Mouse (Mus musculus): ENCODE measurements at regions not wholly inside any gene's neighbourhood (a gene's known extent, or its start where the extent isn't known, plus 50 kb on each side); places are given as distances from the start of the nearest gene placed in this dataset.

DNA sequence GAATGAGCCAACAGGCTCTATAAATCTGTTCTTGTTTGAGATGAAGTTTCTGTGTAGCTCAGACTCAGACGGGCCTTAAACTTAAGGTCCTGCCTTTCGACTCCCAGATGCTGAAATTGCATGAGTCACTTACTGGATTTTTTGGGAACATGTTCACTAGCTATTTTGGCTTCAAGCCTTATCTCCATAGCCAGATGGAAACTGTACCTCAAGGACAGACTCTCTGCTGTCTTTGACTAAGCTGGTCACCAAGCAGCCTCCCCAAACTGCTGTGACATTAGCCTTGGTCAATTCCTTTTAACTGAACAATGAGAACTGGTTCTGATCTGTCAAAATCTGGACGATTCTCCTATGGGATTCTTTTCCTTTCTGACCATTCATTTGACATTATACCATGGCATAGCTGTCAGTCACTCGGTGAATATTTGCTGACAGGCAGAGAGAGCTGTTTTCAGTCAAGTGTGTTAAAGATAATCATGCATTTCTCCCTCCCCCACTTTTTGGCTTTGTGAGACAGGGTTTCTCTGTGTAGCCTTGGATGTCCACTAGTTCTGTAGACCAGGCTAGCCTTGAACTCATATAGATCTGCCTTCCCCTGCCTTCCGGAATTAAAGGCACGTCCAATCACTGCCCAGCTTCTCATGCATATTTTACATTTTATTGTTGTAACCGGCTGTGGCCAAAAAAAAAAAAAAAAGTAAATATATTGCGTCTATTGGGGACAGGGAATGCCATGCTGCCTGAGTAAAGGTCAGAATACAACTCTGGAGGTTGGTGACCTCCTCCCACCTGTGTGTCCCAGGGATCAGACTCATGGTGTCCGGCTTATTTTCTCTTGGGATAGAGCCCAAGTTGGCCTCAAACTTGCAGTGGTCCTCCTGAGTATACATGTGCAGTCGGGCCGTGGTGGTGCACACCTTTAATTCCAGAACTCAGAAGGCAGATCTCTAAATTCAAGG is 57.9 kb upstream of the Hdhd5 start:
- Histone ChIP-seq H3K27me3 (ENCODE audit: control insufficient read depth, insufficient read depth, low read length, poor library complexity, severe bottlenecking) (no peaks in the 10 kb centered on the region), H3K36me3 (ENCODE audit: control insufficient read depth, insufficient read depth, low read length, poor library complexity, severe bottlenecking) (no peaks in the 10 kb centered on the region)
- DNase-seq (ENCODE audit: low read depth, low spot score) = no peak

DNA sequence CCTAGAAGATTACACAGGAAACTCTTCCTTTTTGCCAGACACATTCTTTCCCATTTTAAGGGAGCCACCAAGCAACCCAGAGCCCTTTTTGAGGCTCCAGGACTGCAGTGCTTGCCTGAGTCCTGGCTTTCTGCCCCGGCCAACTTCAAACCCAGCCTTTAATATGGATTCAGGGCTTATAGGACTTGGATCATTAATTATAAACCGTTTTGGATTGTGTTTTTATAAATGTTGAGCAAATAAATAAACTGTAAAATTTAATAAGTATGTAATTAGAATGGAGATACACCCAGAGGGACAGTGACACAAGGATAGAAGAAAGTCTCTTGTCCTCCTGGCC is 54.8 kb upstream of the Hdhd5 start:
- DNase-seq (ENCODE audit: low read depth, low spot score) = no peak
- H3K27me3 ChIP-seq (ENCODE audit: control insufficient read depth, insufficient read depth, low read length, poor library complexity, severe bottlenecking) = no peaks in the 10 kb centered on the region
- no peaks in the 10 kb centered on the region for H3K36me3 ChIP-seq (ENCODE audit: control insufficient read depth, insufficient read depth, low read length, poor library complexity, severe bottlenecking)

DNA sequence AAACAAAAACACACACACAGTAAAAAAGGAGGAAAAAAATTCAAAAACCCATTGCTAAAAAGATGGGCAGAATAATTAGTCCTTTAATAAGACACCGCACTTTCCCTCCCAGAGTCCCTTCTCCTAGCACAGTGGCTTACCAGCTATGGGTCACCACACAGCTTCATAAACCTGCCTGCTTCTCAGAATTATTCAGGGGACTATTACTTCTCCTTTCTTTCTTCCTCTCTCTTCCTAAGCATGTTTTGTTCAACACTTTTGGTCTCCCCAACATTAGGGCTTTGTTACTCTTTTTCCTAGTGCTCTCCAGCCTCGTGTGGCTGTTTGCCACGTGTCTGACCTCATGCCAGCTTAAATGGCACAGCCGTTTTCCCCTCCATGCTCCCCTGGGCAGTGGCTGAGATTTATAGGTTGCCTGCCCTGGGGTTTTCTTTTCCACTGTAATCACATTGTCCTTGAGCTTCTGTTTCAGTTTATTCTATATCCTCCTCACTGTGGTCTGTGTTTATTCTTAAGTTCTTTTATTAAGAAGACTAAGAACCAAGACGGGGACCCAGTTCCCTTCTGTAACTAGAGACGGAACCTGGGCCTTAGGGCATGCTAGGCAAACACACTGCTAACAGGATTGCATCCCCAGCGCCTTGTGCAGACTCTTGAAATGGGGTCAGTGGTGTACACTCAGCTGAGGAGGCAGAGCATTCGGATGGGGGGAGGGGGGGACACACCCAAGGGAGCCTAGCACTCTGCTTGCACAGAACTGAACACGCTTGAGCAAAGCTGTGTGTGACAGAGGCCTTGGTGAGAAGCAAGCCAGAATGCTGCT is 54.2 kb upstream of the Hdhd5 start:
- DNase-seq (ENCODE audit: low read depth, low spot score) = peak; percentile 46
- H3K27me3 ChIP-seq (ENCODE audit: control insufficient read depth, insufficient read depth, low read length, poor library complexity, severe bottlenecking) = no peaks in the 10 kb centered on the region
- H3K36me3 ChIP-seq (ENCODE audit: control insufficient read depth, insufficient read depth, low read length, poor library complexity, severe bottlenecking) = no peaks in the 10 kb centered on the region

DNA sequence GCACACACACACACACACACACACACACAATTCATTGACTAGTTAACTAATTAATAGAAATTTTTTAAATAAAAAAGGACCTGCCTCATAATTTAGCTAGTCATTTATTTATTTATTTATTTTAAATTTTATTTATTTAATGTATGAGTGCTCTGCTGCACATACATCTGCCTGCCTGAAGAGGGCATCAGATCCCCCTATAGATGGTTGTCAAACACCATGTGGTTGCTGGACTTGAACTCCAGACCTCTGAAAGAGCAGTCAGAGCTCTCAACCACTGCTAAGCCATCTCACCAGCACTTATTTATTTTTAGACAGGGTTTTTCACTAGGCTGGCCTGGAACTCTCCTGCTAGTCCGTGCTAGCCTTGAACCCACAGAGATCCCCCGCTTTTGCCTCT is 50.6 kb upstream of the Hdhd5 start:
- no peaks in the 10 kb centered on the region for H3K27me3 ChIP-seq (ENCODE audit: control insufficient read depth, insufficient read depth, low read length, poor library complexity, severe bottlenecking)
- peak; percentile 34 for DNase-seq (ENCODE audit: low read depth, low spot score)
- H3K36me3 ChIP-seq (ENCODE audit: control insufficient read depth, insufficient read depth, low read length, poor library complexity, severe bottlenecking) = no peaks in the 10 kb centered on the region
